Mouse (Mus musculus): Measurements from ENCODE around the gene Ppp1r15b. TPM values are rescaled to one million over a fixed set of nuclear protein-coding genes. Genes with fewer than 3 reads are reported as not detected.

Gene Ppp1r15b
- polyA plus RNA-seq, 1 experiment from 2014 or later = 69.7 TPM

GRCm38 (mm10) chr1:133182016-133182705 lies 51.2 kb downstream of the Ppp1r15b start:
- H3K27ac ChIP-seq (ENCODE audit: low read depth, low read length) = peak overlapping the region; percentile 98
- no peaks in the 10 kb centered on the region for H3K9me3 ChIP-seq (ENCODE audit: control insufficient read depth, low read length)
- DNase-seq (ENCODE audit: low spot score) (no peak), ATAC-seq (replicated peaks; ENCODE audit: low FRiP score) (peak; percentile 51)
- WGBS = under 1% methylated on average over 25 of the region's 25 CpGs
- H3K4me1 ChIP-seq (replicated peaks; ENCODE audit: control insufficient read depth, insufficient read depth, low read length) = peaks cover 17% of the 10 kb centered on the region
- no peaks in the 10 kb centered on the region for H3K27me3 ChIP-seq (ENCODE audit: control insufficient read depth, insufficient read depth, low read length)
- H3K36me3 ChIP-seq (ENCODE audit: control insufficient read depth, insufficient read depth, low read length) = no peaks in the 10 kb centered on the region
- peak overlapping the region; percentile 60 for H3K4me2 ChIP-seq (ENCODE audit: low read depth, low read length, severe bottlenecking)
- peak overlapping the region; percentile 76 for H3K9ac ChIP-seq (ENCODE audit: low read length)
- H3K4me3 ChIP-seq (ENCODE audit: low read depth, low read length) = peak overlapping the region; percentile 42

- H3K9me3 ChIP-seq (ENCODE audit: control insufficient read depth, low read length) = no peaks in the 10 kb centered on the region
- no peaks in the 10 kb centered on the region for H3K36me3 ChIP-seq (ENCODE audit: control insufficient read depth, insufficient read depth, low read length)
- peaks cover 20% of the 10 kb centered on the region for H3K4me1 ChIP-seq (replicated peaks; ENCODE audit: control insufficient read depth, insufficient read depth, low read length)
- peak overlapping the region; percentile 98 for H3K27ac ChIP-seq (ENCODE audit: low read depth, low read length)
- peak; percentile 59 for ATAC-seq (replicated peaks; ENCODE audit: low FRiP score)
- peak overlapping the region; percentile 42 for H3K4me3 ChIP-seq (ENCODE audit: low read depth, low read length)
- H3K27me3 ChIP-seq (ENCODE audit: control insufficient read depth, insufficient read depth, low read length) = no peaks in the 10 kb centered on the region
- WGBS = under 1% methylated on average over 16 of the region's 16 CpGs
- peak overlapping the region; percentile 60 for H3K4me2 ChIP-seq (ENCODE audit: low read depth, low read length, severe bottlenecking)
- peak overlapping the region; percentile 76 for H3K9ac ChIP-seq (ENCODE audit: low read length)
- DNase-seq (ENCODE audit: low spot score) = peak; percentile 87
Measured at GRCm38 (mm10) chr1:133182706-133183095, 51.8 kb downstream of the Ppp1r15b start.

- peaks cover 23% of the 10 kb centered on the region for H3K4me1 ChIP-seq (replicated peaks; ENCODE audit: control insufficient read depth, insufficient read depth, low read length)
- WGBS = 5% methylated on average over 16 of the region's 16 CpGs
- H3K4me3 ChIP-seq (ENCODE audit: low read depth, low read length) = peak overlapping the region; percentile 42
- H3K36me3 ChIP-seq (ENCODE audit: control insufficient read depth, insufficient read depth, low read length) = no peaks in the 10 kb centered on the region
- H3K27me3 ChIP-seq (ENCODE audit: control insufficient read depth, insufficient read depth, low read length) = no peaks in the 10 kb centered on the region
- H3K9ac ChIP-seq (ENCODE audit: low read length) = peak overlapping the region; percentile 76
- peak overlapping the region; percentile 60 for H3K4me2 ChIP-seq (ENCODE audit: low read depth, low read length, severe bottlenecking)
- ATAC-seq (replicated peaks; ENCODE audit: low FRiP score) = peak; percentile 45
- peak; percentile 83 for DNase-seq (ENCODE audit: low spot score)
- peak overlapping the region; percentile 98 for H3K27ac ChIP-seq (ENCODE audit: low read depth, low read length)
- no peaks in the 10 kb centered on the region for H3K9me3 ChIP-seq (ENCODE audit: control insufficient read depth, low read length)
Measured at GRCm38 (mm10) chr1:133183141-133183925, 52.4 kb downstream of the Ppp1r15b start.

- ATAC-seq (replicated peaks; ENCODE audit: low FRiP score) = peak; percentile 92
- Histone ChIP-seq H3K4me2 (ENCODE audit: low read depth, low read length, severe bottlenecking) (peak overlapping the region; percentile 19; the same call in 1 of the 2 replicates), H3K9ac (ENCODE audit: low read length) (no peak overlapping the region), H3K27ac (ENCODE audit: low read depth, low read length) (peak overlapping the region; percentile 92), H3K36me3 (ENCODE audit: control insufficient read depth, insufficient read depth, low read length) (no peaks in the 10 kb centered on the region), H3K4me1 (replicated peaks; ENCODE audit: control insufficient read depth, insufficient read depth, low read length) (peaks cover 22% of the 10 kb centered on the region), H3K9me3 (ENCODE audit: control insufficient read depth, low read length) (no peaks in the 10 kb centered on the region), H3K27me3 (ENCODE audit: control insufficient read depth, insufficient read depth, low read length) (no peaks in the 10 kb centered on the region; the same call in 1 of the 2 replicates), H3K4me3 (ENCODE audit: low read depth, low read length) (no peak overlapping the region)
- peak; percentile 93 for DNase-seq (ENCODE audit: low spot score)
- 3% methylated on average over 4 of the region's 4 CpGs for WGBS
Measured at GRCm38 (mm10) chr1:133187948-133188680, 57.2 kb downstream of the Ppp1r15b start.

GRCm38 (mm10) chr1:133188719-133189118 lies 57.8 kb downstream of the Ppp1r15b start:
- Histone ChIP-seq H3K9ac (ENCODE audit: low read length) (no peak overlapping the region), H3K4me3 (ENCODE audit: low read depth, low read length) (no peak overlapping the region)

More at GRCm38 (mm10) chr1:133188719-133189118, 57.8 kb downstream of the Ppp1r15b start:
- DNase-seq (ENCODE audit: low spot score) = no peak
- H3K27me3 ChIP-seq (ENCODE audit: control insufficient read depth, insufficient read depth, low read length) = peaks cover under 1% of the 10 kb centered on the region; the same call in 1 of the 2 replicates
- peaks cover 21% of the 10 kb centered on the region for H3K4me1 ChIP-seq (replicated peaks; ENCODE audit: control insufficient read depth, insufficient read depth, low read length)
- no peak for ATAC-seq (replicated peaks; ENCODE audit: low FRiP score)
- no peak overlapping the region for H3K4me2 ChIP-seq (ENCODE audit: low read depth, low read length, severe bottlenecking)
- no peaks in the 10 kb centered on the region for H3K9me3 ChIP-seq (ENCODE audit: control insufficient read depth, low read length)
- peak overlapping the region; percentile 92 for H3K27ac ChIP-seq (ENCODE audit: low read depth, low read length)
- no peaks in the 10 kb centered on the region for H3K36me3 ChIP-seq (ENCODE audit: control insufficient read depth, insufficient read depth, low read length)
- WGBS = 80% methylated on average over 8 of the region's 8 CpGs

Other genes with a start within 250 kb of the Ppp1r15b start
- gene Mdm4, start 100.6 kb upstream of the Ppp1r15b start, polyA plus RNA-seq (2014; fragmentation: Nextera tagmentation; extraction: Ambion mirVana) = 44.7 and 51.0 TPM in 2 replicates
- gene Pik3c2b, start 85.5 kb upstream of the Ppp1r15b start, polyA plus RNA-seq (2014; fragmentation: Nextera tagmentation; extraction: Ambion mirVana) = 25.3 and 25.7 TPM in 2 replicates
- gene Plekha6, start 33.1 kb downstream of the Ppp1r15b start, polyA plus RNA-seq (2014; fragmentation: Nextera tagmentation; extraction: Ambion mirVana) = 16.2 and 18.8 TPM in 2 replicates
- not detected in 2 replicates for gene Golt1a, start 178.7 kb downstream of the Ppp1r15b start, polyA plus RNA-seq (2014; fragmentation: Nextera tagmentation; extraction: Ambion mirVana)
- 0.43 TPM in 1 of 2 replicates, not detected in the other for gene Kiss1, start 190.7 kb downstream of the Ppp1r15b start, polyA plus RNA-seq (2014; fragmentation: Nextera tagmentation; extraction: Ambion mirVana)
- gene Ren1, start 219.4 kb downstream of the Ppp1r15b start, polyA plus RNA-seq (2014; fragmentation: Nextera tagmentation; extraction: Ambion mirVana) = not detected in 2 replicates
- gene Etnk2, start 232.4 kb downstream of the Ppp1r15b start, polyA plus RNA-seq (2014; fragmentation: Nextera tagmentation; extraction: Ambion mirVana) = 1.8 and 2.7 TPM in 2 replicates